Mouse (Mus musculus) heart, embryonic 10.5 days (tissue): ENCODE measurements around the gene Alox8. TPM values are rescaled to one million over a fixed set of nuclear protein-coding genes. Genes with fewer than 3 reads are reported as not detected.

Source experiments
- polyA plus RNA-seq: library from polyadenylated mRNA; unstranded; fragments of >200 nt; fragmentation: Nextera tagmentation; extraction: Ambion mirVana; gene quantifications from 2 replicates; pipeline ENCODE4 v1.2.1, GENCODE M21; 2016

Alox8 gene
- polyA plus RNA-seq, 1 experiment from 2014 or later = 1.1 TPM

Other genes with a start within 250 kb of the Alox8 start
- 10.5 and 13.4 TPM in 2 replicates for gene Arhgef15, start 240.4 kb downstream of the Alox8 start, polyA plus RNA-seq
- 1.2 and 1.5 TPM in 2 replicates for gene Slc25a35, start 229.7 kb downstream of the Alox8 start, polyA plus RNA-seq
- gene Rangrf, start 222.7 kb downstream of the Alox8 start, polyA plus RNA-seq = 79.6 and 82.1 TPM in 2 replicates
- 30.9 and 35.6 TPM in 2 replicates for gene Pfas, start 189.4 kb downstream of the Alox8 start, polyA plus RNA-seq
- 69.0 and 76.7 TPM in 2 replicates for gene Ctc1, start 181.9 kb downstream of the Alox8 start, polyA plus RNA-seq
- 110 and 147 TPM in 2 replicates for gene Aurkb, start 152.2 kb downstream of the Alox8 start, polyA plus RNA-seq
- 8.2 and 9.0 TPM in 2 replicates for gene Borcs6, start 138.1 kb downstream of the Alox8 start, polyA plus RNA-seq
- 29.1 and 30.4 TPM in 2 replicates for gene Tmem107, start 127.0 kb downstream of the Alox8 start, polyA plus RNA-seq
- gene Vamp2, start 109.4 kb downstream of the Alox8 start, polyA plus RNA-seq = 85.8 and 93.0 TPM in 2 replicates
- gene Per1, start 102.6 kb downstream of the Alox8 start, polyA plus RNA-seq = 8.0 and 8.8 TPM in 2 replicates
- gene Hes7, start 77.4 kb downstream of the Alox8 start, polyA plus RNA-seq = 0.60 and 0.63 TPM in 2 replicates
- 0.16 and 0.17 TPM in 2 replicates for gene 9130213A22Rik, start 75.3 kb downstream of the Alox8 start, polyA plus RNA-seq
- gene Aloxe3, start 71.9 kb downstream of the Alox8 start, polyA plus RNA-seq = 0.16 and 0.25 TPM in 2 replicates
- gene Alox12b, start 40.9 kb downstream of the Alox8 start, polyA plus RNA-seq = not detected in 2 replicates
- 0.24 and 0.46 TPM in 2 replicates for gene Gucy2e, start 39.2 kb upstream of the Alox8 start, polyA plus RNA-seq
- 20.7 and 21.4 TPM in 2 replicates for gene Cntrob, start 125.9 kb upstream of the Alox8 start, polyA plus RNA-seq
- gene Trappc1, start 126.1 kb upstream of the Alox8 start, polyA plus RNA-seq = 155 and 186 TPM in 2 replicates
- gene Kcnab3, start 128.4 kb upstream of the Alox8 start, polyA plus RNA-seq = 0.45 and 0.59 TPM in 2 replicates
- 6.4 and 9.8 TPM in 2 replicates for gene Rnf227, start 142.6 kb upstream of the Alox8 start, polyA plus RNA-seq
- 15.8 and 26.5 TPM in 2 replicates for gene Chd3, start 171.6 kb upstream of the Alox8 start, polyA plus RNA-seq
- gene Naa38, start 197.6 kb upstream of the Alox8 start, polyA plus RNA-seq = 158 and 165 TPM in 2 replicates
- gene Cyb5d1, start 197.8 kb upstream of the Alox8 start, polyA plus RNA-seq = 27.4 and 31.8 TPM in 2 replicates
- gene Tmem88, start 200.4 kb upstream of the Alox8 start, polyA plus RNA-seq = 38.9 and 52.5 TPM in 2 replicates
- gene Kdm6b, start 215.8 kb upstream of the Alox8 start, polyA plus RNA-seq = 20.9 and 26.9 TPM in 2 replicates